Mouse (Mus musculus) hindbrain, embryonic 15.5 days (tissue): ENCODE measurements around the gene Slc16a5. TPM values are rescaled to one million over a fixed set of nuclear protein-coding genes. Genes with fewer than 3 reads are reported as not detected.

ENCODE experiments used
- ATAC-seq: fragments of 200-750 bp; cut with Nextera tagmentation; 2 replicates; pipeline ENCODE4 v1.8.0; 2017; ENCODE audit warnings: low read depth, moderate number of reproducible peaks, moderate TSS enrichment; ENCODE audit not compliant: low FRiP score
- H3K27ac ChIP-seq: fragments of 300-500 bp; sonication (generic); replicated peaks from 2 replicates; pipeline ENCODE4 v1.5.1; 2015; ENCODE audit warnings: mild to moderate bottlenecking, inconsistent platforms
- H3K27me3 ChIP-seq: fragments of 300-500 bp; sonication (generic); 2 replicates; pipeline ENCODE4 v1.6.1; 2015; ENCODE audit warnings: control low read depth, inconsistent platforms
- H3K36me3 ChIP-seq: fragments of 300-500 bp; sonication (generic); 2 replicates; pipeline ENCODE4 v1.6.1; 2015; ENCODE audit warnings: control low read depth, inconsistent platforms
- H3K4me1 ChIP-seq: fragments of 300-500 bp; sonication (generic); replicated peaks from 2 replicates; pipeline ENCODE4 v1.6.1; 2015; ENCODE audit warnings: control low read depth, inconsistent platforms
- H3K4me2 ChIP-seq: fragments of 300-500 bp; sonication (generic); 2 replicates; pipeline ENCODE4 v1.6.1; 2015; ENCODE audit warnings: moderate library complexity, mild to moderate bottlenecking, inconsistent platforms
- H3K4me3 ChIP-seq: fragments of 300-500 bp; sonication (generic); 2 replicates; pipeline ENCODE4 v1.5.1; 2015; ENCODE audit warnings: mild to moderate bottlenecking, inconsistent platforms
- H3K9ac ChIP-seq: fragments of 300-500 bp; sonication (generic); 2 replicates; pipeline ENCODE4 v1.6.1; 2015; ENCODE audit warnings: inconsistent platforms
- H3K9me3 ChIP-seq: fragments of 300-500 bp; sonication (generic); 2 replicates; pipeline ENCODE4 v1.6.1; 2016; ENCODE audit warnings: control low read depth, inconsistent platforms
- WGBS: fragments of 180-500 bp; shearing (Covaris S2); methylation state at CpG from one replicate; pipeline ENCODE4 v1.1.7; 2015; 5-methylcytosine and 5-hydroxymethylcytosine counted together
- polyA plus RNA-seq: library from polyadenylated mRNA; unstranded; fragments of >200 nt; fragmentation: Nextera tagmentation; extraction: Ambion mirVana; gene quantifications from 2 replicates; pipeline ENCODE4 v1.2.1, GENCODE M21; 2015

Gene Slc16a5
- polyA plus RNA-seq, 1 experiment from 2014 or later, result 0.17 TPM

- Histone ChIP-seq H3K9me3 (no peaks in the 10 kb centered on the region), H3K27me3 (no peaks in the 10 kb centered on the region), H3K4me3 (no peak overlapping the region), H3K4me2 (no peak overlapping the region), H3K4me1 (peaks cover 17% of the 10 kb centered on the region), H3K36me3 (peaks cover 30% of the 10 kb centered on the region), H3K27ac (no peak overlapping the region), H3K9ac (no peak overlapping the region)
- WGBS, result 85% methylated on average over 4 of the region's 4 CpGs
- no peak for ATAC-seq
These were observed 29.5 kb upstream of the Slc16a5 start for GRCm38 (mm10) chr11:115432814-115433213.

- Histone ChIP-seq H3K9ac (no peak overlapping the region), H3K9me3 (no peaks in the 10 kb centered on the region), H3K27ac (no peak overlapping the region), H3K36me3 (peaks cover 30% of the 10 kb centered on the region), H3K27me3 (no peaks in the 10 kb centered on the region), H3K4me3 (no peak overlapping the region), H3K4me2 (no peak overlapping the region), H3K4me1 (peaks cover 13% of the 10 kb centered on the region)
- WGBS, result 87% methylated on average over 6 of the region's 6 CpGs
- no peak for ATAC-seq
These were observed 28.9 kb upstream of the Slc16a5 start for GRCm38 (mm10) chr11:115433342-115433741.

- H3K27me3 ChIP-seq, result no peaks in the 10 kb centered on the region
- peak overlapping the region; percentile 29 for H3K4me3 ChIP-seq
- WGBS, result 8% methylated on average over 31 of the region's 31 CpGs
- no peak overlapping the region for H3K27ac ChIP-seq
- H3K9me3 ChIP-seq, result no peaks in the 10 kb centered on the region
- H3K4me2 ChIP-seq, result peak overlapping the region; percentile 63
- ATAC-seq, result peak; percentile 32; the same call in 1 of the 2 replicates
- H3K9ac ChIP-seq, result peak overlapping the region; percentile 35
- H3K36me3 ChIP-seq, result peaks cover 15% of the 10 kb centered on the region
- H3K4me1 ChIP-seq, result peaks cover 13% of the 10 kb centered on the region
These were observed 26.5 kb upstream of the Slc16a5 start for GRCm38 (mm10) chr11:115435596-115436337.

GRCm38 (mm10) chr11:115437571-115438122 is 24.6 kb upstream of the Slc16a5 start:
- peaks cover 13% of the 10 kb centered on the region for H3K4me1 ChIP-seq
- H3K9me3 ChIP-seq, result no peaks in the 10 kb centered on the region
- H3K4me2 ChIP-seq, result no peak overlapping the region
- H3K9ac ChIP-seq, result no peak overlapping the region
- no peak overlapping the region for H3K4me3 ChIP-seq
- no peaks in the 10 kb centered on the region for H3K36me3 ChIP-seq
- no peak overlapping the region for H3K27ac ChIP-seq
- 88% methylated on average over 5 of the region's 5 CpGs for WGBS
- H3K27me3 ChIP-seq, result no peaks in the 10 kb centered on the region
- ATAC-seq, result no peak

- H3K27me3 ChIP-seq, result no peaks in the 10 kb centered on the region
- no peak for ATAC-seq
- H3K4me3 ChIP-seq, result no peak overlapping the region
- H3K36me3 ChIP-seq, result no peaks in the 10 kb centered on the region
- 92% methylated on average over 3 of the region's 3 CpGs for WGBS
- H3K9ac ChIP-seq, result no peak overlapping the region
- no peak overlapping the region for H3K4me2 ChIP-seq
- H3K27ac ChIP-seq, result no peak overlapping the region
- no peaks in the 10 kb centered on the region for H3K9me3 ChIP-seq
- peaks cover 13% of the 10 kb centered on the region for H3K4me1 ChIP-seq
These were observed 22.9 kb upstream of the Slc16a5 start for GRCm38 (mm10) chr11:115439326-115439725.

- H3K27ac ChIP-seq, result no peak within 1 kb of the TSS
These were observed 22.2 kb upstream of the Slc16a5 start, which contains the start of gene Trim80 for GRCm38 (mm10) chr11:115439906-115440595. Gene Trim80, plus strand, starts transcription at chr11:115440545.

GRCm38 (mm10) chr11:115441417-115441816 is 20.9 kb upstream of the Slc16a5 start:
- H3K4me1 ChIP-seq, result peaks cover 1% of the 10 kb centered on the region
- WGBS, result 53% methylated on average over 15 of the region's 15 CpGs
- H3K9me3 ChIP-seq, result no peaks in the 10 kb centered on the region
- H3K4me2 ChIP-seq, result no peak overlapping the region
- H3K27me3 ChIP-seq, result no peaks in the 10 kb centered on the region
- no peaks in the 10 kb centered on the region for H3K36me3 ChIP-seq
- H3K27ac ChIP-seq, result no peak overlapping the region
- no peak overlapping the region for H3K9ac ChIP-seq
- ATAC-seq, result no peak
- no peak overlapping the region for H3K4me3 ChIP-seq

More at GRCm38 (mm10) chr11:115439906-115440595, 22.2 kb upstream of the Slc16a5 start, which contains the start of gene Trim80:
- Histone ChIP-seq H3K4me1 (peaks cover 13% of the 10 kb centered on the region), H3K4me2 (no peak within 1 kb of the TSS), H3K9ac (no peak within 1 kb of the TSS), H3K9me3 (no peaks in the 10 kb centered on the region), H3K36me3 (no peaks in the 10 kb centered on the region), H3K4me3 (no peak within 1 kb of the TSS), H3K27me3 (no peaks in the 10 kb centered on the region)
- no peak for ATAC-seq
- WGBS, result 96% methylated on average over 9 of the region's 9 CpGs

- no peaks in the 10 kb centered on the region for H3K27me3 ChIP-seq
- no peaks in the 10 kb centered on the region for H3K36me3 ChIP-seq
- H3K4me1 ChIP-seq, result no peaks in the 10 kb centered on the region
- ATAC-seq, result no peak
- no peak overlapping the region for H3K4me2 ChIP-seq
- H3K27ac ChIP-seq, result no peak overlapping the region
- H3K9me3 ChIP-seq, result no peaks in the 10 kb centered on the region
- H3K4me3 ChIP-seq, result no peak overlapping the region
- H3K9ac ChIP-seq, result no peak overlapping the region
- 69% methylated on average over 3 of the region's 3 CpGs for WGBS
These were observed 15.4 kb upstream of the Slc16a5 start for GRCm38 (mm10) chr11:115446906-115447305.

GRCm38 (mm10) chr11:115447321-115447885 is 14.9 kb upstream of the Slc16a5 start:
- Histone ChIP-seq H3K4me2 (no peak overlapping the region), H3K27me3 (no peaks in the 10 kb centered on the region), H3K9ac (no peak overlapping the region), H3K4me3 (no peak overlapping the region), H3K27ac (no peak overlapping the region), H3K4me1 (no peaks in the 10 kb centered on the region), H3K36me3 (no peaks in the 10 kb centered on the region), H3K9me3 (no peaks in the 10 kb centered on the region)
- 89% methylated on average over 11 of the region's 11 CpGs for whole genome bisulfite sequencing
- no peak for ATAC-seq

GRCm38 (mm10) chr11:115448075-115448474 is 14.2 kb upstream of the Slc16a5 start:
- 86% methylated on average over 16 of the region's 16 CpGs for WGBS
- Histone ChIP-seq H3K27ac (no peak overlapping the region), H3K9me3 (no peaks in the 10 kb centered on the region), H3K4me2 (no peak overlapping the region), H3K4me1 (no peaks in the 10 kb centered on the region), H3K36me3 (no peaks in the 10 kb centered on the region), H3K9ac (no peak overlapping the region), H3K27me3 (no peaks in the 10 kb centered on the region), H3K4me3 (no peak overlapping the region)
- ATAC-seq, result no peak

GRCm38 (mm10) chr11:115448998-115449397 is 13.3 kb upstream of the Slc16a5 start:
- no peak for ATAC-seq
- Histone ChIP-seq H3K4me2 (no peak overlapping the region), H3K27me3 (no peaks in the 10 kb centered on the region), H3K4me1 (no peaks in the 10 kb centered on the region), H3K9me3 (no peaks in the 10 kb centered on the region), H3K36me3 (no peaks in the 10 kb centered on the region), H3K27ac (no peak overlapping the region), H3K9ac (no peak overlapping the region), H3K4me3 (no peak overlapping the region)
- 38% methylated on average over 7 of the region's 7 CpGs for WGBS

GRCm38 (mm10) chr11:115450176-115450575 is 12.1 kb upstream of the Slc16a5 start:
- Histone ChIP-seq H3K4me2 (no peak overlapping the region), H3K27ac (no peak overlapping the region), H3K36me3 (no peaks in the 10 kb centered on the region), H3K4me1 (no peaks in the 10 kb centered on the region), H3K4me3 (no peak overlapping the region), H3K27me3 (no peaks in the 10 kb centered on the region), H3K9me3 (no peaks in the 10 kb centered on the region), H3K9ac (no peak overlapping the region)
- ATAC-seq, result no peak
- 94% methylated on average over 7 of the region's 7 CpGs for WGBS
